Mouse (Mus musculus): Measurements from ENCODE around the gene Nup153.

DNA sequence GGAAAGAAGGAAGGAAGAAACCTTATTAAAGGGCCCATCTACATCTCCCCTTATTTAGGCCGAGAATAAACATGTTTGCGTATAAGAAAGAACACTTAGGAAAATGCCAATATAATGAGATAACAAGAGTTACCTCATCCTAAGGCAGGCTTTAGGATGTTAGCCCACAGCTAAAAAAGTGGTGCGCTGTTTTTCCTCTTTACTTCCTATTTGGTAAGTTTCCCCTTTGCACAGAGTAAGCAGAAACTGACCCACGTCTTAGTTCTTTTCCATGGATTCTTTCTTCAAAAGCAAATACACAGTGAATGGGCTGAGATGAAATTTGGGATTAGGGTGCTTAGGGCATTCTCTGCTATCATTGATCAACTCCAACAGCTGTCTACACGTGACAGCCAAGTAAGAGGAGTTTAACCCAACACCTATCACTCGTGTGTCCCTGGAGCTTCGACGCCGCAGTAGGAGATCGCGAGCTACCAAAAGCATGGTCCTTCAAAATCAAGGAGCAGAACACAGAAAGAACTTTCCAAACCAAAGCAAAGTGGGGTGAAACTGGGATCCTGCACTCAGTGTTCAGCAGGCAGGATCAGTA, 7.6 kb upstream of the Nup153 start:
- TF ChIP-seq CTCF (IDR thresholded peaks at IDR 0.05; ENCODE audit: low read depth), result no peak
- no peak for TF ChIP-seq EP300 (optimal IDR thresholded peaks at IDR 0.05)
